Mouse (Mus musculus): Measurements from ENCODE around the gene Mprip. TPM values are rescaled to one million over a fixed set of nuclear protein-coding genes. Genes with fewer than 3 reads are reported as not detected.

The Mprip gene
- total RNA-seq, 2 experiments from 2014 or later: 293 to 299 TPM

GRCm38 (mm10) chr11:59810480-59811158, 149.5 kb downstream of the Mprip start:
- intact Hi-C loops (cut with DNase I): no loop called here
- DNase-seq (ENCODE audit: low spot score in 2 of 2): no peak

GRCm38 (mm10) chr11:59811211-59811610, 150.1 kb downstream of the Mprip start:
- intact Hi-C loops (cut with DNase I): no loop called here
- DNase-seq (ENCODE audit: low spot score in 2 of 2): no peak

GRCm38 (mm10) chr11:59813276-59813675, 152.2 kb downstream of the Mprip start:
- intact Hi-C loops (cut with DNase I): no loop called here
- no peak for DNase-seq (ENCODE audit: low spot score in 2 of 2)

- intact Hi-C loops (cut with DNase I): no loop called here
Observed at GRCm38 (mm10) chr11:59814311-59814710, 153.2 kb downstream of the Mprip start.

GRCm38 (mm10) chr11:59814936-59815335, 153.8 kb downstream of the Mprip start:
- no peak for DNase-seq (ENCODE audit: low spot score in 2 of 2)

More at GRCm38 (mm10) chr11:59814311-59814710, 153.2 kb downstream of the Mprip start:
- DNase-seq (ENCODE audit: low spot score in 2 of 2): no peak

GRCm38 (mm10) chr11:59815482-59816065, 154.5 kb downstream of the Mprip start:
- no peak for DNase-seq (ENCODE audit: low spot score in 2 of 2)
- intact Hi-C loops (cut with DNase I): no loop called here

More at GRCm38 (mm10) chr11:59814936-59815335, 153.8 kb downstream of the Mprip start:
- intact Hi-C loops (cut with DNase I): no loop called here

GRCm38 (mm10) chr11:59817916-59818315, 156.8 kb downstream of the Mprip start:
- intact Hi-C loops (cut with DNase I): no loop called here
- DNase-seq (ENCODE audit: low spot score in 2 of 2): no peak

GRCm38 (mm10) chr11:59821625-59822024, 160.5 kb downstream of the Mprip start:
- no peak for DNase-seq (ENCODE audit: low spot score in 2 of 2)
- intact Hi-C loops (cut with DNase I): no loop called here

Other genes starting within 250 kb of the Mprip start
- gene Jmjd4, start 211.3 kb upstream of the Mprip start, total RNA-seq (2021): 10 to 100 TPM; 28.5 TPM
- 100 to 1,000 TPM; 375 to 429 TPM for gene Snap47, start 210.1 kb upstream of the Mprip start, total RNA-seq (2021)
- gene Zfp867, start 188.8 kb upstream of the Mprip start, total RNA-seq (2021): 1 to 10 TPM; 3.9 to 4.8 TPM
- gene Zkscan17, start 134.6 kb upstream of the Mprip start, total RNA-seq (2021): 1 to 10 TPM; 8.8 to 9.9 TPM
- gene Nlrp3, start 119.7 kb upstream of the Mprip start, total RNA-seq (2021): under 1 TPM; 0.77 to 0.89 TPM
- gene Olfr222, start 85.1 kb upstream of the Mprip start, total RNA-seq (2021): not detected
- gene Olfr223, start 68.0 kb upstream of the Mprip start, total RNA-seq (2021): not detected
- gene Pld6, start 126.3 kb downstream of the Mprip start, total RNA-seq (2021): 1 to 10 TPM in 1 of 2 experiments, under 1 TPM in 1; 0.81 to 1.1 TPM
- 10 to 100 TPM; 48.6 to 48.9 TPM for gene Flcn, start 148.7 kb downstream of the Mprip start, total RNA-seq (2021)
- 10 to 100 TPM; 53.6 to 59.0 TPM for gene Nt5m, start 178.1 kb downstream of the Mprip start, total RNA-seq (2021)
- 10 to 100 TPM; 64.3 to 70.6 TPM for gene Cops3, start 178.5 kb downstream of the Mprip start, total RNA-seq (2021)

All from left cerebral cortex, postnatal 36 days (tissue).